Mouse (Mus musculus) lung, postnatal 0 days (tissue): ENCODE data around the gene Bhlhe41. TPM values are rescaled to one million over a fixed set of nuclear protein-coding genes. Genes with fewer than 3 reads are reported as not detected.

ENCODE experiments used
- ATAC-seq: fragments of 200-750 bp; cut with Nextera tagmentation; 2 replicates; pipeline ENCODE4 v1.8.0; 2017; ENCODE audit warnings: moderate library complexity
- DNase-seq: peaks from one replicate; pipeline ENCODE4 v3.0.0-alpha.2; 2016; ENCODE audit warnings: low spot score
- H3K27ac ChIP-seq: fragments of 300-500 bp; sonication (generic); 2 replicates; pipeline ENCODE4 v1.5.1; 2014; ENCODE audit warnings: antibody characterized with exemption, mild to moderate bottlenecking, low read length, mixed read lengths
- H3K27me3 ChIP-seq: fragments of 300-500 bp; sonication (generic); replicated peaks from 2 replicates; pipeline ENCODE4 v1.6.1; 2014; ENCODE audit warnings: low read length, mixed read lengths; ENCODE audit not compliant: insufficient read depth
- H3K36me3 ChIP-seq: fragments of 300-500 bp; sonication (generic); 2 replicates; pipeline ENCODE4 v1.6.1; 2014; ENCODE audit warnings: low read length, mixed read lengths; ENCODE audit not compliant: insufficient read depth
- H3K4me1 ChIP-seq: fragments of 300-500 bp; sonication (generic); 2 replicates; pipeline ENCODE4 v1.6.1; 2014; ENCODE audit warnings: antibody characterized with exemption, low read depth, low read length, mixed read lengths; ENCODE audit not compliant: insufficient read depth
- H3K4me2 ChIP-seq: fragments of 300-500 bp; sonication (generic); replicated peaks from 2 replicates; pipeline ENCODE4 v1.6.1; 2014; ENCODE audit warnings: low read depth, mild to moderate bottlenecking, low read length, moderate library complexity, mixed read lengths
- H3K4me3 ChIP-seq: fragments of 300-500 bp; sonication (generic); 2 replicates; pipeline ENCODE4 v1.5.1; 2014; ENCODE audit warnings: low read depth, low read length
- H3K9ac ChIP-seq: fragments of 300-500 bp; sonication (generic); replicated peaks from 2 replicates; pipeline ENCODE4 v1.6.1; 2014; ENCODE audit warnings: low read depth, mild to moderate bottlenecking
- H3K9me3 ChIP-seq: fragments of 300-500 bp; sonication (generic); 2 replicates; pipeline ENCODE4 v1.6.1; 2016; ENCODE audit warnings: low read length, mixed read lengths
- CTCF ChIP-seq: IDR thresholded peaks from 2 replicates; pipeline ENCODE4 v1.5.1; 2016; ENCODE audit warnings: antibody characterized with exemption, mild to moderate bottlenecking
- EP300 ChIP-seq: IDR thresholded peaks from 2 replicates; pipeline ENCODE4 v1.6.1; 2016; ENCODE audit warnings: antibody characterized with exemption, mild to moderate bottlenecking, control low read depth
- WGBS: fragments of 180-500 bp; shearing (Covaris S2); extraction: QIAGEN DNeasy Blood & Tissue Kit; methylation state at CpG from one replicate; pipeline ENCODE4 v1.1.7; 2014; 5-methylcytosine and 5-hydroxymethylcytosine counted together
- polyA plus RNA-seq: library from polyadenylated mRNA; unstranded; fragments of >200 nt; fragmentation: Nextera tagmentation; extraction: Ambion mirVana; gene quantifications from 2 replicates; pipeline ENCODE4 v1.2.1, GENCODE M21; 2015

Bhlhe41 gene
- polyA plus RNA-seq, 1 experiment from 2014 or later: 3.1 TPM

GRCm38 (mm10) chr6:145873354-145873753 is 8.0 kb upstream of the Bhlhe41 start:
- no peak for ATAC-seq
- DNase-seq: no peak
- no peaks in the 10 kb centered on the region for H3K4me1 ChIP-seq
- 84% methylated on average over 8 of the region's 8 CpGs for WGBS
- no peaks in the 10 kb centered on the region for H3K27me3 ChIP-seq
- H3K9ac ChIP-seq: no peak overlapping the region
- no peak overlapping the region for H3K27ac ChIP-seq
- no peak overlapping the region for H3K4me2 ChIP-seq
- no peaks in the 10 kb centered on the region for H3K9me3 ChIP-seq
- no peaks in the 10 kb centered on the region for H3K36me3 ChIP-seq
- TF ChIP-seq CTCF: no peak
- no peak for TF ChIP-seq EP300
- H3K4me3 ChIP-seq: no peak overlapping the region

- no peaks in the 10 kb centered on the region for H3K9me3 ChIP-seq
- H3K4me1 ChIP-seq: no peaks in the 10 kb centered on the region
These were observed 6.7 kb upstream of the Bhlhe41 start for GRCm38 (mm10) chr6:145872010-145872409.

GRCm38 (mm10) chr6:145870991-145871390 is 5.6 kb upstream of the Bhlhe41 start:
- H3K4me3 ChIP-seq: no peak overlapping the region
- H3K27ac ChIP-seq: no peak overlapping the region
- H3K9me3 ChIP-seq: no peaks in the 10 kb centered on the region
- TF ChIP-seq CTCF (no peak), EP300 (no peak)
- ATAC-seq (no peak), DNase-seq (no peak)
- no peaks in the 10 kb centered on the region; the same call in 1 of the 2 replicates for H3K4me1 ChIP-seq
- H3K9ac ChIP-seq: no peak overlapping the region
- H3K4me2 ChIP-seq: no peak overlapping the region
- no peaks in the 10 kb centered on the region for H3K36me3 ChIP-seq
- 58% methylated on average over 4 of the region's 4 CpGs for WGBS
- H3K27me3 ChIP-seq: no peaks in the 10 kb centered on the region

More at GRCm38 (mm10) chr6:145872010-145872409, 6.7 kb upstream of the Bhlhe41 start:
- Histone ChIP-seq H3K36me3 (no peaks in the 10 kb centered on the region), H3K4me3 (no peak overlapping the region), H3K27ac (no peak overlapping the region), H3K9ac (no peak overlapping the region), H3K27me3 (no peaks in the 10 kb centered on the region), H3K4me2 (no peak overlapping the region)
- no peak for TF ChIP-seq EP300
- WGBS: 81% methylated on average over 7 of the region's 7 CpGs
- DNase-seq: no peak
- ATAC-seq: no peak

- no peaks in the 10 kb centered on the region for H3K36me3 ChIP-seq
- no peak overlapping the region for H3K9ac ChIP-seq
- no peak for DNase-seq
- no peak overlapping the region for H3K27ac ChIP-seq
- WGBS: 62% methylated on average over 3 of the region's 3 CpGs
- no peak overlapping the region; the same call in 1 of the 2 replicates for H3K4me2 ChIP-seq
- no peak overlapping the region for H3K4me3 ChIP-seq
- H3K4me1 ChIP-seq: peaks cover 5% of the 10 kb centered on the region; the same call in 1 of the 2 replicates
- H3K9me3 ChIP-seq: no peaks in the 10 kb centered on the region
- H3K27me3 ChIP-seq: peaks cover 29% of the 10 kb centered on the region
- TF ChIP-seq CTCF (no peak), EP300 (no peak)
- no peak for ATAC-seq
These were observed 1.8 kb upstream of the Bhlhe41 start for GRCm38 (mm10) chr6:145867111-145867510.

GRCm38 (mm10) chr6:145865886-145866851 is 811 bp upstream of the Bhlhe41 start:
- DNase-seq (peak; percentile 90), ATAC-seq (peak; percentile 89)
- H3K9me3 ChIP-seq: no peaks in the 10 kb centered on the region
- WGBS: under 1% methylated on average over 65 of the region's 69 CpGs
- TF ChIP-seq EP300: no peak
- TF ChIP-seq CTCF: no peak
- H3K36me3 ChIP-seq: no peaks in the 10 kb centered on the region
- H3K4me3 ChIP-seq: peak overlapping the region; percentile 48
- peak overlapping the region; percentile 57 for H3K27ac ChIP-seq
- peak overlapping the region; percentile 97 for H3K4me2 ChIP-seq
- peak overlapping the region; percentile 36; the same call in 1 of the 2 replicates for H3K9ac ChIP-seq
- peaks cover 5% of the 10 kb centered on the region; the same call in 1 of the 2 replicates for H3K4me1 ChIP-seq
- H3K27me3 ChIP-seq: peaks cover 31% of the 10 kb centered on the region

GRCm38 (mm10) chr6:145864171-145864570 is 1.2 kb downstream of the Bhlhe41 start:
- peak overlapping the region; percentile 97 for H3K4me2 ChIP-seq
- H3K4me3 ChIP-seq: peak overlapping the region; percentile 52
- H3K36me3 ChIP-seq: no peaks in the 10 kb centered on the region
- DNase-seq (no peak), ATAC-seq (no peak)
- H3K27ac ChIP-seq: no peak overlapping the region
- WGBS: 6% methylated on average over 8 of the region's 8 CpGs
- no peaks in the 10 kb centered on the region for H3K9me3 ChIP-seq
- peaks cover 5% of the 10 kb centered on the region; the same call in 1 of the 2 replicates for H3K4me1 ChIP-seq
- H3K27me3 ChIP-seq: peaks cover 31% of the 10 kb centered on the region
- TF ChIP-seq EP300 (no peak), CTCF (no peak)
- no peak overlapping the region for H3K9ac ChIP-seq
